Mouse (Mus musculus): Measurements from ENCODE around the gene Zfp771. TPM values are rescaled to one million over a fixed set of nuclear protein-coding genes. Genes with fewer than 3 reads are reported as not detected.

Zfp771 gene
- total RNA-seq (2021): 10 to 100 TPM; 15.8 to 16.8 TPM
- long read RNA-seq, experiment 1, transcript Zfp771-201 (3 exons, 1,484 nt): major isoform, 37 of 47 reads
- long read RNA-seq, experiment 1, partial matches to known transcripts: 3 of 47 reads
- long read RNA-seq, experiment 1, other reads (novel, unspliced or antisense): 7 of 47 reads
- long read RNA-seq, experiment 2, transcript Zfp771-201 (3 exons, 1,484 nt): major isoform, 36 of 44 reads
- long read RNA-seq, experiment 2, partial matches to known transcripts: 1 of 44 reads
- long read RNA-seq, experiment 2, other reads (novel, unspliced or antisense): 7 of 44 reads

- peak; percentile 97 for DNase-seq
Observed at GRCm38 (mm10) chr7:127243870-127244657, at the start of gene Zfp771. Gene Zfp771 (plus strand): TSS chr7:127244274.

- DNase-seq: no peak
Observed at GRCm38 (mm10) chr7:127194633-127195029, 49.4 kb upstream of the Zfp771 start.

GRCm38 (mm10) chr7:127195544-127196295, 48.4 kb upstream of the Zfp771 start, which contains the start of gene Cd2bp2:
Gene Cd2bp2 (minus strand): TSS chr7:127196050.
- DNase-seq: peak; percentile 93

- no peak for DNase-seq
Observed at GRCm38 (mm10) chr7:127196484-127196883, 47.6 kb upstream of the Zfp771 start.

- DNase-seq: no peak
Observed at GRCm38 (mm10) chr7:127206606-127207005, 37.5 kb upstream of the Zfp771 start.

- DNase-seq: no peak
Observed at GRCm38 (mm10) chr7:127207374-127208294, 36.4 kb upstream of the Zfp771 start.

- no peak for DNase-seq
Observed at GRCm38 (mm10) chr7:127208295-127208552, 35.9 kb upstream of the Zfp771 start, which contains the start of gene Tbc1d10b. Gene Tbc1d10b (minus strand): TSS chr7:127208468.

- DNase-seq: peak; percentile 94
Observed at GRCm38 (mm10) chr7:127208553-127209438, 35.3 kb upstream of the Zfp771 start, which contains the start of gene Mylpf. Gene Mylpf (plus strand): TSS chr7:127208890.

- no peak for DNase-seq
Observed at GRCm38 (mm10) chr7:127209851-127210250, 34.2 kb upstream of the Zfp771 start.

- peak; percentile 81 for DNase-seq
Observed at GRCm38 (mm10) chr7:127210266-127210665, 33.8 kb upstream of the Zfp771 start.

- peak; percentile 80 for DNase-seq
Observed at GRCm38 (mm10) chr7:127211014-127211745, 32.9 kb upstream of the Zfp771 start.

- DNase-seq: no peak
Observed at GRCm38 (mm10) chr7:127212432-127213250, 31.4 kb upstream of the Zfp771 start.

- no peak for DNase-seq
Observed at GRCm38 (mm10) chr7:127213485-127213884, 30.6 kb upstream of the Zfp771 start.

GRCm38 (mm10) chr7:127213930-127214329, 30.1 kb upstream of the Zfp771 start:
- DNase-seq: no peak

- DNase-seq: no peak
Observed at GRCm38 (mm10) chr7:127214521-127214920, 29.6 kb upstream of the Zfp771 start.

GRCm38 (mm10) chr7:127214981-127215871, 28.8 kb upstream of the Zfp771 start:
- DNase-seq: peak; percentile 80

- no peak for DNase-seq
Observed at GRCm38 (mm10) chr7:127216307-127216706, 27.8 kb upstream of the Zfp771 start.

GRCm38 (mm10) chr7:127217475-127217874, 26.6 kb upstream of the Zfp771 start:
- DNase-seq: no peak

Measured in gastrocnemius, postnatal 25 days (tissue).